Mouse (Mus musculus) G1E (cell line): ENCODE data around the gene Aldh3b3.

Source experiments
- CTCF ChIP-seq: IDR thresholded peaks from 2 replicates; pipeline ENCODE4 v1.5.1; 2012; ENCODE audit warnings: low read depth, low read length, inconsistent platforms, mixed read lengths
- GATA1 ChIP-seq: IDR thresholded peaks from 2 replicates; pipeline ENCODE4 v1.6.1; 2012; ENCODE audit warnings: borderline replicate concordance, low read length, inconsistent platforms, mixed read lengths
- GATA2 ChIP-seq: IDR thresholded peaks from 2 replicates; pipeline ENCODE4 v1.6.1; 2012; ENCODE audit warnings: low read depth, low read length, inconsistent platforms, borderline replicate concordance
- POLR2AphosphoS5 ChIP-seq: IDR thresholded peaks from 2 replicates; pipeline ENCODE4 v1.6.1; 2012; ENCODE audit warnings: low read depth, low read length, inconsistent platforms; ENCODE audit not compliant: insufficient replicate concordance

DNA sequence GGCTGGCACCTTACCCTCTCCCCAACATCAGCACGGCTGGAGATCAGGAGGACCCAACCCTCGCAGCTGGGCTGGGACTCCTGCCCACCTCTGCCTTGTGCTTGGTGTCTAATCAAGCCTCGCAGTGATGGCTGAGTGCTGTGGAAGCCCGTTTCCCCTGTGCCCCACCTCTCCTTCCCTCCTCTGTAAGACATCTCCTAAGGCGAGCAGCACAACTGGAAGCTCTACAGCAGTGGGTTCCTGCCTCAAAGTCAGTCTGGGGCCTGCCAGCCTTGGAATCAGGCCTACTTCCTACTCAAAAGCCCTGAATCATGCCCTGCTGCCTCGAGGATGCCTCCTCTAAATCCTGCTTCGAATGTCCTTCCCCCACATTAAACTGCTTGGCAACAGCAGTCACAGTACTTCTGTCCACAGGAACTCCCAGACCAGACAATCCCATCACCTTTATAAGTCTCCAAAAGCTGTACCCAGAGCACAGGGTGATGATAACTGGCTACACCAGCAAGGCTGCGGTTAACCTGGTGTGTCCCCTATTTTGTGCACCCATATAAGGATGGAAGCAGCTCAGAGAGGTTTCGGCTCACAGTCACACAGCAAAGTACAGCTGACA is 40.8 kb downstream of the Aldh3b3 start:
- no peak for TF ChIP-seq CTCF
- no peak for TF ChIP-seq GATA1
- no peak for TF ChIP-seq GATA2
- no peak for TF ChIP-seq POLR2AphosphoS5
